Mouse (Mus musculus): Measurements from ENCODE around the gene Cds2. TPM values are rescaled to one million over a fixed set of nuclear protein-coding genes. Genes with fewer than 3 reads are reported as not detected.

The Cds2 gene
- polyA plus RNA-seq, 1 experiment: 30.3 TPM

GRCm38 (mm10) chr2:132278273-132278853 is 15.4 kb downstream of the Cds2 start:
- H3K4me2 ChIP-seq (ENCODE audit: low read depth): no peak overlapping the region
- TF ChIP-seq MYOD1 (IDR thresholded peaks at IDR 0.05; ENCODE audit: control insufficient read depth in 1 of 3, insufficient read length in 2 of 3, low read depth in 2 of 3) (peak; percentile 3 to 67 (median 25)), MYOG (IDR thresholded peaks at IDR 0.05; ENCODE audit: control insufficient read depth in 1 of 3, insufficient read depth in 1 of 3, insufficient read length in 2 of 3, low read depth in 2 of 3) (peak in 2 of 3 experiments; percentile 66 to 74), SRF (IDR thresholded peaks at IDR 0.05; ENCODE audit: control insufficient read depth, insufficient read length, low read depth) (no peak), TCF3 (IDR thresholded peaks at IDR 0.05; ENCODE audit: insufficient read length, low read depth) (no peak)
- no peaks in the 10 kb centered on the region for H3K36me3 ChIP-seq (ENCODE audit: control insufficient read depth, insufficient read depth)
- H3K4me3 ChIP-seq: no peak overlapping the region
- H3ac ChIP-seq (ENCODE audit: control insufficient read depth, insufficient read length): no peak overlapping the region
- peaks cover 46% of the 10 kb centered on the region for H3K79me2 ChIP-seq (ENCODE audit: control insufficient read depth, insufficient read depth)
- H3K27me3 ChIP-seq (ENCODE audit: control insufficient read depth, insufficient read depth, insufficient read length): no peaks in the 10 kb centered on the region

- no peak overlapping the region for H3K4me2 ChIP-seq (ENCODE audit: low read depth)
- H3K4me3 ChIP-seq: no peak overlapping the region
- H3ac ChIP-seq (ENCODE audit: control insufficient read depth, insufficient read length): no peak overlapping the region
- TF ChIP-seq SRF (IDR thresholded peaks at IDR 0.05; ENCODE audit: control insufficient read depth, insufficient read length, low read depth): no peak
- no peak for TF ChIP-seq CEBPB (IDR thresholded peaks at IDR 0.05; ENCODE audit: insufficient read depth, poor library complexity, severe bottlenecking)
- TF ChIP-seq TCF12 (IDR thresholded peaks at IDR 0.05; ENCODE audit: insufficient read depth, poor library complexity, severe bottlenecking): no peak
- no peak for TF ChIP-seq REST (IDR thresholded peaks at IDR 0.05; ENCODE audit: insufficient read depth, insufficient read length)
- TF ChIP-seq USF1 (IDR thresholded peaks at IDR 0.05; ENCODE audit: low read depth): no peak
- no peak for TF ChIP-seq MYOD1 (IDR thresholded peaks at IDR 0.05; ENCODE audit: control insufficient read depth in 1 of 3, insufficient read length in 2 of 3, low read depth in 2 of 3)
- TF ChIP-seq E2F4 (IDR thresholded peaks at IDR 0.05; ENCODE audit: insufficient read depth): no peak
- TF ChIP-seq TCF3 (IDR thresholded peaks at IDR 0.05; ENCODE audit: insufficient read length, low read depth): no peak
- no peak for TF ChIP-seq POLR2A (IDR thresholded peaks at IDR 0.05; ENCODE audit: insufficient read length, low read depth)
- TF ChIP-seq POLR2AphosphoS2 (IDR thresholded peaks at IDR 0.05; ENCODE audit: insufficient read length, low read depth): no peak
- no peak for TF ChIP-seq MYOG (IDR thresholded peaks at IDR 0.05; ENCODE audit: control insufficient read depth in 1 of 3, insufficient read depth in 1 of 3, insufficient read length in 2 of 3, low read depth in 2 of 3)
- TF ChIP-seq MAX (IDR thresholded peaks at IDR 0.05; ENCODE audit: low read depth): no peak
- H3K27me3 ChIP-seq (ENCODE audit: control insufficient read depth, insufficient read depth, insufficient read length): no peaks in the 10 kb centered on the region
- H3K36me3 ChIP-seq (ENCODE audit: control insufficient read depth, insufficient read depth): no peaks in the 10 kb centered on the region
- peaks cover 40% of the 10 kb centered on the region for H3K79me2 ChIP-seq (ENCODE audit: control insufficient read depth, insufficient read depth)
Observed at GRCm38 (mm10) chr2:132279336-132279882, 16.5 kb downstream of the Cds2 start.

GRCm38 (mm10) chr2:132279978-132280377 is 17.0 kb downstream of the Cds2 start:
- H3K36me3 ChIP-seq (ENCODE audit: control insufficient read depth, insufficient read depth): no peaks in the 10 kb centered on the region
- no peak overlapping the region for H3K4me2 ChIP-seq (ENCODE audit: low read depth)
- H3ac ChIP-seq (ENCODE audit: control insufficient read depth, insufficient read length): no peak overlapping the region
- peaks cover 40% of the 10 kb centered on the region for H3K79me2 ChIP-seq (ENCODE audit: control insufficient read depth, insufficient read depth)
- TF ChIP-seq REST (IDR thresholded peaks at IDR 0.05; ENCODE audit: insufficient read depth, insufficient read length) (no peak), MAX (IDR thresholded peaks at IDR 0.05; ENCODE audit: low read depth) (no peak), E2F4 (IDR thresholded peaks at IDR 0.05; ENCODE audit: insufficient read depth) (no peak), SRF (IDR thresholded peaks at IDR 0.05; ENCODE audit: control insufficient read depth, insufficient read length, low read depth) (no peak), POLR2A (IDR thresholded peaks at IDR 0.05; ENCODE audit: insufficient read length, low read depth) (no peak), TCF12 (IDR thresholded peaks at IDR 0.05; ENCODE audit: insufficient read depth, poor library complexity, severe bottlenecking) (no peak), USF1 (IDR thresholded peaks at IDR 0.05; ENCODE audit: low read depth) (no peak), CEBPB (IDR thresholded peaks at IDR 0.05; ENCODE audit: insufficient read depth, poor library complexity, severe bottlenecking) (no peak), TCF3 (IDR thresholded peaks at IDR 0.05; ENCODE audit: insufficient read length, low read depth) (no peak), MYOG (IDR thresholded peaks at IDR 0.05; ENCODE audit: control insufficient read depth in 1 of 3, insufficient read depth in 1 of 3, insufficient read length in 2 of 3, low read depth in 2 of 3) (no peak), POLR2AphosphoS2 (IDR thresholded peaks at IDR 0.05; ENCODE audit: insufficient read length, low read depth) (no peak), MYOD1 (IDR thresholded peaks at IDR 0.05; ENCODE audit: control insufficient read depth in 1 of 3, insufficient read length in 2 of 3, low read depth in 2 of 3) (no peak)
- no peaks in the 10 kb centered on the region for H3K27me3 ChIP-seq (ENCODE audit: control insufficient read depth, insufficient read depth, insufficient read length)
- H3K4me3 ChIP-seq: no peak overlapping the region

- H3ac ChIP-seq (ENCODE audit: control insufficient read depth, insufficient read length): no peak overlapping the region
- no peaks in the 10 kb centered on the region for H3K36me3 ChIP-seq (ENCODE audit: control insufficient read depth, insufficient read depth)
- no peak for TF ChIP-seq SRF (IDR thresholded peaks at IDR 0.05; ENCODE audit: control insufficient read depth, insufficient read length, low read depth)
- no peak for TF ChIP-seq POLR2AphosphoS2 (IDR thresholded peaks at IDR 0.05; ENCODE audit: insufficient read length, low read depth)
- TF ChIP-seq MYOD1 (IDR thresholded peaks at IDR 0.05; ENCODE audit: control insufficient read depth in 1 of 3, insufficient read length in 2 of 3, low read depth in 2 of 3): no peak
- no peak for TF ChIP-seq E2F4 (IDR thresholded peaks at IDR 0.05; ENCODE audit: insufficient read depth)
- no peak for TF ChIP-seq MAX (IDR thresholded peaks at IDR 0.05; ENCODE audit: low read depth)
- H3K79me2 ChIP-seq (ENCODE audit: control insufficient read depth, insufficient read depth): peaks cover 38% of the 10 kb centered on the region
- no peak overlapping the region for H3K4me2 ChIP-seq (ENCODE audit: low read depth)
- H3K4me3 ChIP-seq: no peak overlapping the region
- no peaks in the 10 kb centered on the region for H3K27me3 ChIP-seq (ENCODE audit: control insufficient read depth, insufficient read depth, insufficient read length)
Observed at GRCm38 (mm10) chr2:132280518-132281120, 17.7 kb downstream of the Cds2 start.
